Mouse (Mus musculus): ENCODE data around the gene Vta1.

Vta1 gene

DNA sequence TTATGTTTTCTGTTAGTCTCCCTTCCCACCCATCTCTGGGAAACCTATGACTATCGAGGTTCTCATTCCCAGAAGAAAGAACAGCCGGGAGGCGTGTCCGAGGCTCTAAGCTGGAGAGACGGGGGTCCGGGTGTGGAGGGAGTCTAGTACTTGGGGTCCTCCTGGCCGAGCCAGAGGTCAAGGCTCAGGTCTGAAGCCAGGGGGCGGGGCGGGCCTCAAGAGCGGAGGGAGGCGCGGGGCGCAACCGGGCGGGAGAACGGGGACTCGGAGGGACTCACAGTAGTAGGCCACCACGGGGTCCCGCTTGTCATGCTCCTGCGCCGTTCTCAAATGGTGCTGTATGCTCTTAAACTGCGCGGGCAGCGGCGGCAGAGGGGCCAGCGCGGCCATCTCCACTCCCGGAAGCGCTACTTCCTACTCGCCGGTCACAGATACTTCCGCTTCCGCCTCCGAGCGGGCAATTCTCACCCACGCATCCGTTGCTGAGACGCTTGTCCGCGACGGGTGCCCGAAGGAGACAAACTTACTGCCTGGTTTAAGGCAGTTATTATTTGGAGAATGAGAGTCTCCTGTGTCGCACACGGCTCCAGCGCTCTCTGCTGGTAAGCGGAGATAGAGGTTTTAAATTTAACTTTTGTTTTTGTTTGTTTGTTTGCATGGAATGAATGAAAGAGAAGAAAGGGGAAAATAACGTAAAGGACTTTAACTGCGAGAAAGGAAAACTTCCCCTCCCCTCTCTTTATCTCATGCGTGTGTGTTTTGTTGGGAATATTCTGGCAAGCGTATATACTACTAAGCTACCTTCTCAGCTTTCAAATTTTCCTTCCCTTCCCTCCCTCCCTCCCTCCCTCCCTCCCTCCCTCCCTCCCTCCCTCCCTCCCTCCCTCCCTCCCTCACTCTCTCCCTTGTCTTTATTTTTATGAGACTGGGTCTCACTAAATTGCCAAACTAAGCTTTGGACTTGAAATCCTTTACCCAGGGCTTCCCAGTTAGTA, at the start of gene Vta1, which contains the start of gene Nmbr:
TSS of gene Vta1 (minus strand) at position 489 of the 995 bp plus-strand sequence.
TSS of gene Nmbr (plus strand) at position 520 of the 995 bp plus-strand sequence.
- DNase-seq = peak; percentile 98 to 99

DNA sequence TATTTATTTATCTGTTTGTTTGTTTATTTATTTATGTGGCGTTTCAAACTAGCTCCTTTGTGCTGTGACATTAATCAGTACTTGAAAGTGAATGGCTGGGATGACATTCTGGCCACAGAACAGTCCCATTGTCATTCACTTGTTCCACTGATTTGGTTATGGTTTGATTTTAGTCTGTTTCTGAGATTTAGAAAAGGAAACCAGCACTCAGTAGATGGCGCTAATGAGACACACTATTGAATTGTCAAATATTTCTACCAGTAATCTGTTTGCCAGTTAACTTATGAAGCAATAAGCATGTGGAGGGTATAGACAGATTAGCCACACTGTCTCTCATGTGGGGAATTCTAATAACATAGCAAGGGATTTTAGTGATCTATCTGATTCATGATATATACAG, 28.9 kb upstream of the Vta1 start:
- DNase-seq = peak; percentile 1 to 4

DNA sequence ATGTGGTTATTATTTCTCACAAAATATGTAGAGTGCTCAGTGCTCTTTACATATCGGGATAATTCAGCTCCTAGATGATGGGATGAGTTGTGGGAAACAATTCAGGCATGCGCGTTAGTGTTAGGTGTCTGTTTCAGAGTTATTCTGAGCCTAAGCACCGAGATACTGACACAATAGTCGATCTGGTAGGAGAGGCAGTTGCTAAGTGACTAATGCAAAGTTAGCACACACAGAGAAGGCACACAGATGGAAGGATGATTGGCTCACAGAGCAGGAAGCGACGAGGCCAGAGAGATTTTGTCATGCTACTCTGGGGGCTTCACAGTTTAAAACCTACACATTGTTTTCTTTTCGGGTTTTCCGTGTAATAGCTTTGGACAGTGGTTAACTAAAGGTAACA, 20.3 kb upstream of the Vta1 start:
- DNase-seq = no peak

DNA sequence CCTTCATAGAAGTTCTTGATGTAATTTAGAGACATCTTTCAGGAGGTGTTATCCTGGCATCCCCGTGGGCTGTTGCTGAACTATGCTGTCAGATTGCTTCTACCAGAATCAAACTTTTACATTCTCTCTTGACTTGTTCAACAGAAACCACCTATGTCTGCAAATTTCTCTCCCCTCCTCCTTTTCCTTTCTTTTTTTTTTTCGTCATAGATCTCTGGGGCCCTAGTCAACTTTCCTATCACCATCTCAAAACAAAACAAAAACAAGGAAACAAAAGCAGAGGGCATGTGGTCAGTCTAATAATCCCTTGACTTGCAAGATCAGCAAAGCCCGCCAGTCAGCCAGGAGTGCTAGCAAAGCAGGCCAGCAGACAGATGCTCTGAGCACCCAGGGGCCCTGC, 12.8 kb upstream of the Vta1 start, which contains the start of gene Gje1:
TSS of gene Gje1 (minus strand) at position 101 of the 400 bp plus-strand sequence.
- no peak for DNase-seq

GRCm38 (mm10) chr10:14703830-14704420, 1.4 kb downstream of the Vta1 start:
- no peak for DNase-seq

DNA sequence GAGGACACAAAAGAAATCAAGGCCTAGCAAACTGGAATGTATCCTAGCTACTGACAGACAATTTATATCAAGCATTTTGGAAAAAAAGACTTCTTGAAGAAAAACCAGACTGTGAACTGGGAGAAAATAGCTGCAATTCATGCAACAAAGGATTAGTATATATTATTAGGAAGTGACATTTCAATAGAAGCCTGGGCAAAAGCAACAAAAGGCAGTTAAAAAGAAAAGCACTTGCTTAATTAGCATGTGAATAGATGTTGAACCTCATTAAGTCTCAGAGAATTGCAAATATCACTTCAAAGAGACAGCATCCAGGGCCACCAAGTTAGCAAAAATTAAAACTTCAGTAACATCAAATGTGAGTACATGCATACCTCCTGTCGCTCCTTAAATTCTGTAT, 2.1 kb downstream of the Vta1 start:
- DNase-seq = no peak

DNA sequence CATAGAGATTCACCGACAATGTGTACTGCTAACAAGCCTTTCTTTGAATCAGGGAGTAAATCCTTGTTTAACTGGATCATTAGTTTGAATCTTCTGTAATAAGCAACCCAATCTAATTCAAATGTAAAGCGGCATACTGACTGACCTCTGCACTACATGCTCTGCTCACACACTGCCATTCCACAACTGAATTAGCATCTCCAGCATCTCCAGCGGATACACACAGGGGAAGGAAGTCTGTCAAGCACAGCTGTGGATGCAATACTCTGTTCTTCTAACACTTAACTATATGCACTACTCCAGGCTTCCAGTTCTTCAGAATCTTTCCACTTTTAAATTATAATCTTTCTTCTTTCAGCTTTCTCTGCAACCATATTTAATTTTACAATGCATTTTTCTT, 15.0 kb downstream of the Vta1 start:
- DNase-seq = no peak

DNA sequence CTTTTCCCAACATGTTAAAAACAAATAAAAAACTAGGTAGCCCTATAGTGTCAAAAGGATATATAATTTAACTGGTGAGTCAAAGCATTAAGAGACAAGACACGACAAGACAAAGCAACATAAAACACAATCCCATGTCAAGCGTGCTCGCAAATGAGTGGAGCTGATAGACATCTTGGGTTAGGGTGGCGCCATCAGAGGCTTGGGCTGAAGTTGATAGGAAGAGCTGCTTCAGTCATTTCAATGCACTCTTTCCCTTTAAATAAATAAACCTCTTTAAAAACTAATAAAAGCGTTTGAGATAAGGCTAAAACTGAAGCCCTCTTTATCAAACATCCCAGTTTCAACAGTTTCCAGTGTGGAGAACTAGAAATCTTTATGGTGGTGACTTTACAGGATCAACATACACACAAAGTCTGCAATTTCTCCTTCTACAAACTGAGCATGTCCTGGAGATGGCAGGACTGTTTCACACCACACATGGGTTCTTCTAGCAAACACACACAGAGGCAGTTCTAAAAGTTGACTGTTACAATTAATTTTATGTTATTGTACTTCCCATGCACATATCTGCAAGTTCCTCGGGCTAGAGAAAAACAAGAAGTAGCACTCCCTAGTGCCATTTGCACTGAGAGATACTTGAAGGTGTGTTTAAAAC, 16.4 kb downstream of the Vta1 start:
- no peak for DNase-seq

GRCm38 (mm10) chr10:14685663-14686062, 19.7 kb downstream of the Vta1 start:
- DNase-seq = no peak

GRCm38 (mm10) chr10:14666147-14666546, 39.2 kb downstream of the Vta1 start:
- DNase-seq = no peak

DNA sequence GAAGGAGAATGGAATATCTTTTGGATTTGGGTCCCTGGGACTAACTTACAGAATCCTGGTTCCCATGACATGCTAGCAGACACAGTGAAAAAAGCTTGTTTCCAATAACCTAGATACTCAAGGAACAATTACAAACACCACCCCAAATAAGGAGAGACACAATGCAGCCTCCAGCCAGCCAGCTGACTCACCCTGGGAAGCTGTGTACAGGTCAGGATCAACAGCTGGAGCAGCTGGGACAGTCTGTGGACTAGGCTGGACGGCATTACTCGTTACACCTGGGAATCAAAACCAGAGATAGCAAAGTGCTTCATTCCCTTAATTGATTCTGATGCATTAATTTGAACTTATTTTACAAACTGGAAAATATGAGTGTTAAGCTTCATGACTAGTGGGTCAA, 44.5 kb downstream of the Vta1 start:
- DNase-seq = no peak

DNA sequence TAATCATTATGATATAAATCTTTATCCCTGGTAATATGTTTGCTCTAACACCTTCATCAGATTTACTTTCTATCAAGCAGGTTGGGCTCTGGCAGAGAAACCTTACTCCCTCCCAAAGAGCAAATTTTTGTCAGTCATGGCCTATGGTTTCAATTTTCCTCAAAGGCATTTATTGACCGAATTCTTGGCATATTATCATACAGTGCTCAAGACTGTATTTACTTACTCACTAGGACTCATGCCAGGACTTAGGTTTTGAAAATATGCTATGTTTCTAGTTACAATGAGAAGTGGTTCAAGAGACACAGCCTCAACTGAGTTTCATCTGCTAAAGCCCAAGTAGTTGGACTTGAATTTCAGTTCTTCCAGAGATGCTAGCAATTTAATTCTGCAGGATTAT, 65.7 kb downstream of the Vta1 start:
- no peak for DNase-seq

GRCm38 (mm10) chr10:14639043-14639442, 66.3 kb downstream of the Vta1 start:
- no peak for DNase-seq

GRCm38 (mm10) chr10:14625706-14626105, 79.7 kb downstream of the Vta1 start:
- DNase-seq = no peak

GRCm38 (mm10) chr10:14619156-14619555, 86.2 kb downstream of the Vta1 start:
- DNase-seq = no peak

GRCm38 (mm10) chr10:14618301-14618700, 87.1 kb downstream of the Vta1 start:
- DNase-seq = no peak

DNA sequence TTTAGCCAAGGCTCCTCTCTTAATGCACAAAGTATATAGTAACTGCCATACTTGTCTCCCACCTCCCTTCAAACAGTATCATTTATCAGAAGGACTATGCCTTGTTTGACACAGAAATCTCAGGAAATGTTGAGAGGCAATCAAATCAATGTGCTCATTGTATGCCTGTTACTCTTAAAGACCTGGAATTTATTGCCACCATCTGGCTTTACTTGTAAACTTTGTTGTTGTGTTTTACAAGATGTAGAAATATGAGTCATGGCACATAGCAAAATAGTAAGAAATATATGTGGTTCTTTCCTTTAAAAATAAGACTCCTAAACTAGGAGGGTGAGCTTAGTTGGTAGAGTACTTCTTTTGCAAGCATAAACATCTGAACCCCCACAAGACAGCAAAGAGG, 89.9 kb downstream of the Vta1 start:
- no peak for DNase-seq

- no peak for DNase-seq
Measured at GRCm38 (mm10) chr10:14607597-14607996, 97.8 kb downstream of the Vta1 start.

All from kidney, adult 8-10 months (tissue).